Mouse (Mus musculus) bone marrow, adult 2 months (tissue): ENCODE results near the gene Tdg.
"Not testable (repeated sequence)": the region's sequence is repeated elsewhere in the genome, so short reads cannot be mapped to it uniquely, and the experiment has no call there.

Experiments
- CTCF ChIP-seq: fragments of 200-500 bp; IDR thresholded peaks from 2 replicates; pipeline ENCODE4 v1.5.1; 2011; ENCODE audit warnings: low read length, control low read depth; ENCODE audit not compliant: control insufficient read depth, insufficient read depth
- POLR2A ChIP-seq: fragments of 200-500 bp; IDR thresholded peaks from 2 replicates; pipeline ENCODE4 v1.6.1; 2011; ENCODE audit warnings: low read depth, mild to moderate bottlenecking, control low read depth, low read length, borderline replicate concordance; ENCODE audit not compliant: control insufficient read depth

DNA sequence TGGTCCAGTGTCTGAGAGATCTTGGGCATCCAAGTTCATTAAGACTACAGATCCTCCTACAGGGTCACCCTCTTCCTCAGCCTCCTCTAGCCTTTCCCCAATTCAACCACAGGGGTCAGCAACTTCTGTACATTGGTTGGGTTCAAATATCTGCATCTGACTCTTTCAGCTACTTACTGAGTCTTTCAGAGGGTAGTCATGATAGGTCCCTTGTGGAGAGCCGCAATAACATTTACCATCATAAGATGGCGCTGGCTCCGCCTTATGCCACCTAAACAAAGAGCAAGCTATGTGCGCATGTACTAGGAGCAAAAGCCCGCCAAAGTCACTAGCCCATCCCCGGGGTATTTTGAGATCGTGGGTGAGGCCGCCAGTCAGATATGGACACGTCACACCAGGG, 40.0 kb upstream of the Tdg start:
- not testable (repeated sequence) for TF ChIP-seq CTCF, POLR2A
